Mouse (Mus musculus): ENCODE data around the gene Cacna2d3. TPM values are rescaled to one million over a fixed set of nuclear protein-coding genes. Genes with fewer than 3 reads are reported as not detected.

The Cacna2d3 gene
- 3.4 and 5.1 TPM in 2 replicates for polyA plus RNA-seq (2015; fragmentation: Nextera tagmentation; extraction: Ambion mirVana)

DNA sequence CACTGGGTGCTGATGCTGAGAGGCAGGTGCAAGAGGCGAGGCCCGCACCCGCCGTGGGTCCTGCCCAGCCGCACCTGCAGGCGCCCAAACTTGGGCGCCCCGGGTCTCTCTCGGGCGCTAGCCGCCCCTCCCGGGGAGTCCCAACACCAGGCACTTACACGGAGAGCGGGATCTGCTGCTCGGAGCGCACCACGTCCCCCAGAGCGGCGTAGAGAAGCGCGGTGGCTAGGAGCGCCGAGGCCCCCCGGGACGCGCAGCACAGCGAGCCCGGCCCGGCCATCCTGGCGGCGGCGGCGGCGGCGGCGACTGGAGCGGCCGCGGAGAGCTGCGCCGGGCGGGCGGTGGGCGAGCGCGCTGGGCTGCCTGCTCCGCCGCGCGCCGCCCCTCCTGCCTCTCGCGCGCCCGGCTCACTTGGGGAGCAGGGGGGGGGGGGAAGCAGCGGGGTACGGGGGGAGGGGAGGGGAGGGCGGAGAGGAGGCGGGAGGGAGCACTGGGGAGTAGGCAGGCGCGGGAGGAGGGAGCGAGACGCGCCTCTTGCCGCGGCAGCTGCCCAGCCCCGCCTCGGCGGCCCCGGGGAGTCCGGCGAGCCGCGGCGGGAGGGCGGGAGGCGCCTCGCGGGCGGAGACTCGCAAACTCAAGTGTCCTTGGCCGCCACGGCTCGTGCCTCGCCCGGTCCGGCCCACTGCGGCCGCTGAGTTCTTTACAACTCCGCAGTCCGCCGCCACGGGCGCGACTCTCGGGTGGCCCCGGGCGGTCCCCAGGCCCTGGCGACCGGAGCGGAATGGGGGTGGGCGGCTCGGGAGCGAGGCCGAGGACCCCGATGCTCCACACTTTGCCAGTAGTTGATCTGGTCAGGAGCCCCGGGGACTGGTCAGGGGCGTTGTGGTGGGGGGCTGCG lies at the start of gene Cacna2d3:
Gene Cacna2d3 (minus strand): TSS at position 377 of the 898 bp plus-strand sequence.
- Histone ChIP-seq H3K36me3 (no peaks in the 10 kb centered on the region), H3K4me3 (replicated peaks) (peak within 1 kb of the TSS; percentile 68), H3K27ac (peak within 1 kb of the TSS; percentile 66), H3K27me3 (peaks cover 90% of the 10 kb centered on the region), H3K4me2 (peak within 1 kb of the TSS; percentile 100), H3K9ac (peak within 1 kb of the TSS; percentile 52), H3K9me3 (replicated peaks) (no peaks in the 10 kb centered on the region), H3K4me1 (peaks cover 28% of the 10 kb centered on the region)
- WGBS, result 0% methylated on average over 41 of the region's 109 CpGs
- peak; percentile 81 for ATAC-seq (replicated peaks; ENCODE audit: low FRiP score)

DNA sequence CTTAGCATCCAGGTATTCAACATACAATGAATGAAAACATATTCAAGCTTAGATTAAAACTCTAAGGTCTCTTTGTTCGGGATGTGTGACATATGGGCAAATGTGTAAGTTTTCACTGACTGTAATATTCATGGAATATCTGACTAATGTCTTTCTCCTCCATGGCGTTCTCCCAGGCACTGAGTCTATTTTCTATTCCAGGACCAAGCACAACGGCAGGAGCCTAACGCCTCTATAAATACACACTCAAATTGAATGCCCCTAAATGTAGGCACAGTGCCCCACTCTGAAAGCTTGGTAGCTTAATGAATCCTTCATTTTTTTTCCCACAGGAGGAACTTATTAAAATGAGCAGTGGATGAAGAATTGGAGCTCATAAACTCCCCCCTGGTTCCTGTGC lies 47.8 kb upstream of the Cacna2d3 start:
- H3K4me2 ChIP-seq, result no peak overlapping the region
- H3K27me3 ChIP-seq, result no peaks in the 10 kb centered on the region
- H3K4me1 ChIP-seq, result no peaks in the 10 kb centered on the region
- WGBS, result 93% methylated on average over 4 of the region's 4 CpGs
- no peak overlapping the region for H3K4me3 ChIP-seq (replicated peaks)
- no peak overlapping the region for H3K27ac ChIP-seq
- H3K9me3 ChIP-seq (replicated peaks), result 0 out of 2 replicates have a peak, but pooled peaks cover 2% of the 10 kb centered on the region
- no peak for ATAC-seq (replicated peaks; ENCODE audit: low FRiP score)
- H3K36me3 ChIP-seq, result no peaks in the 10 kb centered on the region
- H3K9ac ChIP-seq, result no peak overlapping the region

DNA sequence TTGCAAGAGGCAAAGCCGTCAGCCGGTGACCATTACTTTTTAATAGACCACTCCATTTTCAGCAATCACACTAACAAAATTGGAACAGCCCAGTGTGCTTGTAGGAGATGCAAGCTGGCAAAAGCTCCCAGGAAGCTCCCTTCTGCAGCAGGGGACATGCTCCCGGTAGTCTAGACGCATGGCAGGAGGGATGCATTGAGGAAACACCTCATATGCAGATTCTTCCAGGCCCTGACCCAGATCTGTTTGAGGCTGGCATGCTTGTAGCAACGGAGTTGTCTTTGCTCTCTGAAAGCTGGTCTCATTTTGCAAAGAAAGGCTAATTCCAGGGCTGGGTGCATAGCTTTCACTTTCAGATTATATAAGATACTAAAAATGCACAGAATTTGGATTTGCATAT lies 31.2 kb upstream of the Cacna2d3 start:
- no peak overlapping the region for H3K4me2 ChIP-seq
- ATAC-seq (replicated peaks; ENCODE audit: low FRiP score), result no peak
- H3K36me3 ChIP-seq, result no peaks in the 10 kb centered on the region
- 77% methylated on average over 5 of the region's 5 CpGs for WGBS
- H3K27me3 ChIP-seq, result no peaks in the 10 kb centered on the region
- no peak overlapping the region for H3K9ac ChIP-seq
- H3K9me3 ChIP-seq (replicated peaks), result no peaks in the 10 kb centered on the region
- no peak overlapping the region for H3K27ac ChIP-seq
- H3K4me3 ChIP-seq (replicated peaks), result no peak overlapping the region
- H3K4me1 ChIP-seq, result no peaks in the 10 kb centered on the region

DNA sequence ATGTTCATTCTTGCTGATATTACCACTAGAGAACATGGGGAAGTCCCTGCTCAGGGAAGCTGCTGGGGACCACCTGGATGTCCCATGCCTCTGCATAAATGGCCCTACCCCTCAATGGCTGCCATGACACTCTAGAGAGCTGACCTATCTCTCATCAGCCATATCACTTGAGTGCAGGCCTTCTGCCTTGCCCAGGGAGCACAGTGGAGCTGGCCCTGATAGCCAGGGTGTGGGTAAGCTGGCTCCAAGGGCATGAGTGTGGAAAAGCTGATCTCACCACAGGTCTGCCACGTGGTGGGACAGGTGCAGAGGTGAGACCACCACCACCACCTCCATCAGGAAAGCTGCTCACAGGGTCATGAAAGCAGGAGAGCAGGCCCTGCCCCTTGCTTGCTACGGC lies 17.1 kb upstream of the Cacna2d3 start:
- no peak overlapping the region for H3K4me2 ChIP-seq
- no peak overlapping the region for H3K9ac ChIP-seq
- no peak for ATAC-seq (replicated peaks; ENCODE audit: low FRiP score)
- WGBS, result 78% methylated on average over 2 of the region's 2 CpGs
- H3K27ac ChIP-seq, result no peak overlapping the region
- no peaks in the 10 kb centered on the region for H3K4me1 ChIP-seq
- no peak overlapping the region for H3K4me3 ChIP-seq (replicated peaks)
- no peaks in the 10 kb centered on the region for H3K27me3 ChIP-seq
- H3K9me3 ChIP-seq (replicated peaks), result no peaks in the 10 kb centered on the region
- no peaks in the 10 kb centered on the region for H3K36me3 ChIP-seq

DNA sequence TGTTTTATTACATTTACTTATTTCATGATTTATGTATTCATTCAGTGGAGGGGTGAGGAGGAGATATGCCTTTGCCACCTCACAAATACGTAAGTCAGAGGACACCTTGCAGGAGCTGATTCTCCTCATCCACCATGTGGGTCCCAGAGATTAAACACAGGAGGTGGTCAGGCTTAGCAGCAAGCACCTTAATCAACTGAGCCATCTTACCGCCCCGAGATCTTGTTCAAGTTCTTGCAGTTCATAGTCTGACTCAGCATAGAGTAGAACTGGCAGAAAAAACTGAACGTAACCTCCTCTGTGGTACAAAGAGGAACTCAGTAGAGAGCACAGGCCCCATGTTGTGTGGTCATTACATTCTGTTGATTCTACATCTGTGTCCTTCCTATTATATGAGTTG lies 8.6 kb upstream of the Cacna2d3 start:
- no peak for ATAC-seq (replicated peaks; ENCODE audit: low FRiP score)
- Histone ChIP-seq H3K36me3 (no peaks in the 10 kb centered on the region), H3K9ac (no peak overlapping the region), H3K4me2 (no peak overlapping the region), H3K9me3 (replicated peaks) (no peaks in the 10 kb centered on the region), H3K4me1 (no peaks in the 10 kb centered on the region), H3K27me3 (peaks cover 24% of the 10 kb centered on the region), H3K27ac (no peak overlapping the region), H3K4me3 (replicated peaks) (no peak overlapping the region)
- 88% methylated on average over 4 of the region's 4 CpGs for WGBS

DNA sequence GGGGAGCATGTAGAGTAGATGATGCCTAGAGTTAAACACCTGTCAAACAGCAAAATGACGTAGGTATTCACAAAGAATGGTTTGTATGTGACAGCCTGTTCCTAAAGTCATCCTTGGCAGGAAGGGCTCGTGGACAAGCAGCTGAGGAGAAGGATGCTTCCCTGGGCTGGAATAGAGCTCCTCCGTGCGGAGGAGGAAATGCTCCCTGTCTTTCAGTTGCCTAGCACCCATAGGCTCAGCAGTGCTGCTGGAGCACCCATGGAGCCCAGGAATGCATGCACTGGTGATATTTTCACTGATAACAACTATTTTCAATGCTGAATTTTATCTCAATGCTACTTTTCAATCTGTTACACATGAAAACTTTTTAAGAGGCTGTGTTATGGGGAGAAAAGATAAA lies 7.3 kb upstream of the Cacna2d3 start:
- Histone ChIP-seq H3K4me3 (replicated peaks) (no peak overlapping the region), H3K27me3 (peaks cover 35% of the 10 kb centered on the region), H3K9me3 (replicated peaks) (no peaks in the 10 kb centered on the region), H3K27ac (no peak overlapping the region), H3K4me2 (no peak overlapping the region), H3K36me3 (no peaks in the 10 kb centered on the region), H3K4me1 (no peaks in the 10 kb centered on the region), H3K9ac (no peak overlapping the region)
- 84% methylated on average over 4 of the region's 4 CpGs for WGBS
- no peak for ATAC-seq (replicated peaks; ENCODE audit: low FRiP score)

DNA sequence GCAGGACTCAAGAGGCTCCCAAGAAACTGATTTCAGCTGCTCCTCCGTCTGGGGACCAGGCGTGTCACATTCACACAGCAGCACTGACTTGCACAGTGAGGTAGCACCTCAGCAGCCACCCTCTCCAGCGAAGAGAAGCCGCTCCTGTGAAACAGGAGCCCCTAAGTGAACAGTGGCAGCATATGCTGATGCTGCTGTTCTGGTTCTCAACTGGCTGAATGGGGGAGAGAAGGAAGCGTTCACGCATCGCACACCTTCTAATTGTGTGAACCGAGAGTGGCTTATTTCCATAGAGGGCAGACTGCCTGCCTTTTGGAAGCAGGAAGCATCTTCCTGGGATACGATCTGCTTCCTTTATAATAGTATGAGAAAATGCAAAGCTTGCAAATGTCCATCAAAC lies 5.9 kb upstream of the Cacna2d3 start:
- Histone ChIP-seq H3K4me3 (replicated peaks) (no peak overlapping the region), H3K9ac (no peak overlapping the region), H3K4me2 (no peak overlapping the region), H3K36me3 (no peaks in the 10 kb centered on the region), H3K4me1 (peaks cover 8% of the 10 kb centered on the region), H3K27ac (no peak overlapping the region), H3K27me3 (peaks cover 49% of the 10 kb centered on the region), H3K9me3 (replicated peaks) (no peaks in the 10 kb centered on the region)
- no peak for ATAC-seq (replicated peaks; ENCODE audit: low FRiP score)
- WGBS, result 62% methylated on average over 9 of the region's 9 CpGs

DNA sequence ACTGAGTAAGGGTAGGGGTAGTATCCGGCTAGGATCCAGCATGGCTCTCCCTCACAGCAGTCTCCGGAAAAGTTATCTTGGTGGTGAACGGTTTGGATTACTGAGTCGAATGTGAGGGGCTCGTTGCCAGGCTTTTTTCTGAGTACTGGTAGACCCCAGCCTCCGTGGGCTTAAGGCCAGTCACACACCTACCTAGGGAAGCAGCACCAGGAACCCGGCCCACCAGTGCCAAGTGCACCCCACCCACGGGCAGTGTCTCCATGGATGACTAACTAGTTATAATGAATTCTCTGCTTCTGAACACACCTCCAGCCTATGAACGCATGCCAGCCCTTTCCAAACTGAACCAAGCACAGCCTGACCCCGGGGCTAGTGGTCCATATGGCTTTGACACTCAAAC lies 1.6 kb upstream of the Cacna2d3 start:
- H3K27ac ChIP-seq, result no peak overlapping the region
- ATAC-seq (replicated peaks; ENCODE audit: low FRiP score), result no peak
- 5% methylated on average over 10 of the region's 10 CpGs for WGBS
- H3K4me3 ChIP-seq (replicated peaks), result peak overlapping the region; percentile 68
- H3K27me3 ChIP-seq, result peaks cover 88% of the 10 kb centered on the region
- H3K9ac ChIP-seq, result peak overlapping the region; percentile 52
- peak overlapping the region; percentile 100 for H3K4me2 ChIP-seq
- peaks cover 28% of the 10 kb centered on the region for H3K4me1 ChIP-seq
- H3K36me3 ChIP-seq, result no peaks in the 10 kb centered on the region
- H3K9me3 ChIP-seq (replicated peaks), result no peaks in the 10 kb centered on the region

DNA sequence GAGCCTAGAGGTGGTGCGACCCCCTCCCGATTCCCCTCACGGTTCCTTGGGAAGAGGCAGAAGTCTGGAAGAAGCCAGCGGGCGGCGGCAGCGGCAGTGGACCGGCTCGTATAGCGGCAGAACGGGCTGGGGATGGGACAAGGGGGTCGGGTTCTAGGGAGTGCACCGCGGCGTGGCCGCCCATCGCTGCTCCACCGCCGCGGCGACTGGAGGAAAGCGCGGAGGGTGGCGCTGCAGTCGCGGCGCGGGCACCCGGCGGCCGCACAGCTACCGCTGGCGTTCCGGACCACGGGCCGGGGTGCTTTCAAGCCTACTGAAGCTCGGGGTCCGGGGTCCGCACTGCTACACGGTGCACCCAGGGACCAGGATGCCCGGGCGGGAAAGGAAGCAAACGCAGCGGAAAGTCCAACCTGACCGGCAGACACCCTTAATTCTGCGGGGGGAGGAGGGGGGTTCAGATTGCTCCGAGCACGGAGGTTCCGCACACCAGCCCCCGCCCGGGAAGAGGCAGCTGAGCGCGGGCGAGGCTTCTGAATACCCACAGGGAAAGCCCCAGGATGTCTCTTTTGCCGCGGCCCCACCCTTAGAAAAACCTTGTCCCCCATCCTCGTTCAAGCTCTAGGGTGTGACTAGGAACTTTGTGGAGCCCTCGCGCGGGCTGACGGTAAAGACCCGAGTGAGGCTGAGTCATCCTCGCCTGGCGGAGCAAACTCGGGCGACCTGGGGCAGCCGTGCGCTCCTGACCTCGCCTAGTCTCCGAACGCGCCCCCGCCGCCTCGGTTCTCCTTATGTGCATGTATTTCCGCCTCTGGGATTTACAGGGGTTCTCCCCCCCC lies 940 bp upstream of the Cacna2d3 start:
- peaks cover 92% of the 10 kb centered on the region for H3K27me3 ChIP-seq
- H3K4me3 ChIP-seq (replicated peaks), result peak overlapping the region; percentile 68
- H3K9me3 ChIP-seq (replicated peaks), result no peaks in the 10 kb centered on the region
- peak overlapping the region; percentile 100 for H3K4me2 ChIP-seq
- H3K36me3 ChIP-seq, result no peaks in the 10 kb centered on the region
- peak overlapping the region; percentile 52 for H3K9ac ChIP-seq
- peak; percentile 76 for ATAC-seq (replicated peaks; ENCODE audit: low FRiP score)
- peaks cover 28% of the 10 kb centered on the region for H3K4me1 ChIP-seq
- H3K27ac ChIP-seq, result peak overlapping the region; percentile 66
- under 1% methylated on average over 76 of the region's 76 CpGs for WGBS

DNA sequence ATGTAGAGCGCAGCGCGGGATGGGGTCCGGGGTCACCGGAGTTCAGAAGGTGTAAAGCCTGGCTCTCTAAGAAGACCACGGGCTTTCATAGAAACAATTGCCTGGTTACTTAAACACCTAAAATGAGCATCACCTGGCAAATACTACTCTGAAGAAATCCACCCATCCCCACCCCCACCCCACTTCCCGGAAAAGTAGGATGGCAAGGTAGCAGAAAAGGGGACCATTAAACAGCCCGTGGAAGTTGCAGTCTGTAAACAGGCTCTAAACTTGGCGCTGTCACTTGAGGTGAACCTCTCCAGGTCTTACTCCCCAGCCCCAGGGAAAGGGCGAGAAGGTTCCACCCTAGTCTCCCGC lies 555 bp downstream of the Cacna2d3 start:
- H3K9ac ChIP-seq, result peak overlapping the region; percentile 52; the same call in 1 of the 2 replicates
- H3K4me2 ChIP-seq, result peak overlapping the region; percentile 100
- WGBS, result under 1% methylated on average over 11 of the region's 11 CpGs
- H3K9me3 ChIP-seq (replicated peaks), result no peaks in the 10 kb centered on the region
- peak overlapping the region; percentile 68 for H3K4me3 ChIP-seq (replicated peaks)
- no peak for ATAC-seq (replicated peaks; ENCODE audit: low FRiP score)
- peaks cover 28% of the 10 kb centered on the region for H3K4me1 ChIP-seq
- H3K27me3 ChIP-seq, result peaks cover 90% of the 10 kb centered on the region
- H3K27ac ChIP-seq, result no peak overlapping the region
- no peaks in the 10 kb centered on the region for H3K36me3 ChIP-seq

DNA sequence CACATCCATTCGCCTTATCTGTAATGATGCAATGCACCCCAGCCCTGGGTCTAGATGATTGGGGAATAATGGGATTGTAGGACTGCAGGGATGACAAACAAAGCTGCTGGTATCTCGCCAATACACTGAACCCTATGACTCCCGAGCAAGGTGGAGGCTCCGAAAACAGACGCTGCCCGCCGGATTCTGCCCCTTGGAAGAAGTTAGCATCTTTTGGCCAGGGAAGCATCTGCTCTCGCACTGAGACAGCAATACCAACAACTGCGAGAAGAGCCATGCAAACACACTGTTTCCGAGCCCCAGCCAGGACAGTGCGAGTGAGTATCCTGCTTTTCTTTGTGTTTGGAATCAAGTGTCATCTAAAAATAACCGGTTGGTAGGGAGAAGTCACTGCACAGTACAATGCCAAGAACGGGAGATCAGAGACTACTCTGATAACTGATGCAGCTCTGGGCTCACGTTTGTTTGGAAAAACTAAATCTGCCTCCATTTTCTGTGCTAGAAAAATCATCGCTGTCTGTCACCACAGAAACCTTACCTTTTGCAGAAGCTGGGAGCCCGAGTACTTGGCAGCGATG lies 1.2 kb downstream of the Cacna2d3 start:
- H3K9ac ChIP-seq, result no peak overlapping the region
- H3K9me3 ChIP-seq (replicated peaks), result no peaks in the 10 kb centered on the region
- peaks cover 87% of the 10 kb centered on the region for H3K27me3 ChIP-seq
- no peak overlapping the region for H3K27ac ChIP-seq
- peaks cover 28% of the 10 kb centered on the region for H3K4me1 ChIP-seq
- H3K36me3 ChIP-seq, result no peaks in the 10 kb centered on the region
- H3K4me3 ChIP-seq (replicated peaks), result peak overlapping the region; percentile 68
- WGBS, result 4% methylated on average over 17 of the region's 17 CpGs
- no peak for ATAC-seq (replicated peaks; ENCODE audit: low FRiP score)
- H3K4me2 ChIP-seq, result peak overlapping the region; percentile 100

DNA sequence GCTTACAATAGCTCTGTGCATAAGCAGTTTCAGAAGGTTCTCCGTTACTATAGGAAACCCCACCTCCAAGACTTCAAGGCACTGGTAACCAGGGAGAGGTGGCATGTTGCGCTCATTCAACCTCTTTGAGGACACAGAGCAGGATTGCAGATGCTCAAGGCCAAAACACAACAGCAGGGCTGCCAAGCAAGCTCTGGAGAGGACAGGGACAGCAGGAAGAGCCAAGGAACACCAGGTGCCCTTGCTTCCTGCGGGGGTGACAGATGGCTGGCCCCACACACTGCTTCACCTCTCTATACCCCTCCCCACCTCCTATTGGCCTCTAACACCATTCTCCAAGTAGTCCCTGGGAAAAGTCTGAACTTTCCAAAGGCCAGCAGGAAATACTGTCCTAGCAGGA lies 9.0 kb downstream of the Cacna2d3 start:
- no peak for ATAC-seq (replicated peaks; ENCODE audit: low FRiP score)
- Histone ChIP-seq H3K4me3 (replicated peaks) (no peak overlapping the region), H3K9me3 (replicated peaks) (no peaks in the 10 kb centered on the region), H3K4me1 (peaks cover 3% of the 10 kb centered on the region), H3K36me3 (no peaks in the 10 kb centered on the region), H3K27me3 (peaks cover 41% of the 10 kb centered on the region), H3K9ac (no peak overlapping the region), H3K27ac (no peak overlapping the region), H3K4me2 (no peak overlapping the region)
- WGBS, result 89% methylated on average over 3 of the region's 3 CpGs
